Mouse (Mus musculus) hindbrain, embryonic 14.5 days (tissue): ENCODE measurements at regions not wholly inside any gene's neighbourhood (a gene's known extent, or its start where the extent isn't known, plus 50 kb on each side); places are given as distances from the start of the nearest gene placed in this dataset.
A peak's percentile ranks its signal among the peaks of the same experiment; 100 is the strongest.
"Not testable (repeated sequence)": the region's sequence is repeated elsewhere in the genome, so short reads cannot be mapped to it uniquely, and the experiment has no call there.

Experiments used
- ATAC-seq: fragments of 200-750 bp; cut with Nextera tagmentation; 2 replicates; pipeline ENCODE4 v1.8.0; 2017; ENCODE audit warnings: moderate number of reproducible peaks, mild to moderate bottlenecking, moderate TSS enrichment, moderate library complexity; ENCODE audit not compliant: low FRiP score
- DNase-seq: peaks from one replicate; pipeline ENCODE4 v3.0.0-alpha.2; 2015; ENCODE audit warnings: low spot score
- H3K27ac ChIP-seq: fragments of 300-500 bp; sonication (generic); 2 replicates; pipeline ENCODE4 v1.5.1; 2014; ENCODE audit warnings: mild to moderate bottlenecking, moderate library complexity
- H3K27me3 ChIP-seq: fragments of 300-500 bp; sonication (generic); 2 replicates; pipeline ENCODE4 v1.6.1; 2014; ENCODE audit warnings: mild to moderate bottlenecking, low read length, mixed read lengths; ENCODE audit not compliant: control insufficient read depth, insufficient read depth
- H3K36me3 ChIP-seq: fragments of 300-500 bp; sonication (generic); replicated peaks from 2 replicates; pipeline ENCODE4 v1.6.1; 2014; ENCODE audit not compliant: control insufficient read depth, insufficient read depth
- H3K4me1 ChIP-seq: fragments of 300-500 bp; sonication (generic); replicated peaks from 2 replicates; pipeline ENCODE4 v1.6.1; 2014; ENCODE audit warnings: antibody characterized with exemption, low read length, mixed read lengths; ENCODE audit not compliant: control insufficient read depth, insufficient read depth
- H3K4me2 ChIP-seq: fragments of 300-500 bp; sonication (generic); replicated peaks from 2 replicates; pipeline ENCODE4 v1.6.1; 2014; ENCODE audit warnings: mild to moderate bottlenecking, moderate library complexity
- H3K4me3 ChIP-seq: fragments of 300-500 bp; sonication (generic); replicated peaks from 2 replicates; pipeline ENCODE4 v1.5.1; 2014; ENCODE audit warnings: mild to moderate bottlenecking, low read length
- H3K9ac ChIP-seq: fragments of 300-500 bp; sonication (generic); 2 replicates; pipeline ENCODE4 v1.6.1; 2014
- H3K9me3 ChIP-seq: fragments of 300-500 bp; sonication (generic); 2 replicates; pipeline ENCODE4 v1.6.1; 2016; ENCODE audit warnings: low read length; ENCODE audit not compliant: control insufficient read depth
- WGBS: fragments of 180-500 bp; shearing (Covaris S2); extraction: QIAGEN DNeasy Blood & Tissue Kit; methylation state at CpG from one replicate; pipeline ENCODE4 v1.1.7; 2014; 5-methylcytosine and 5-hydroxymethylcytosine counted together

GRCm38 (mm10) chr8:89962799-89963198 lies 385.3 kb downstream of the Tox3 start:
- H3K4me2 ChIP-seq = no peak overlapping the region
- no peaks in the 10 kb centered on the region for H3K4me1 ChIP-seq
- H3K9ac ChIP-seq = no peak overlapping the region
- H3K36me3 ChIP-seq = no peaks in the 10 kb centered on the region
- H3K4me3 ChIP-seq = no peak overlapping the region
- 100% methylated on average over 1 of the region's 1 CpGs for WGBS
- no peaks in the 10 kb centered on the region for H3K27me3 ChIP-seq
- H3K27ac ChIP-seq = no peak overlapping the region
- DNase-seq (no peak), ATAC-seq (no peak)
- H3K9me3 ChIP-seq = no peaks in the 10 kb centered on the region

GRCm38 (mm10) chr8:89957486-89957885 lies 390.7 kb downstream of the Tox3 start:
- Histone ChIP-seq H3K36me3 (no peaks in the 10 kb centered on the region), H3K4me3 (no peak overlapping the region), H3K9me3 (no peaks in the 10 kb centered on the region), H3K4me1 (peaks cover 6% of the 10 kb centered on the region), H3K27ac (no peak overlapping the region), H3K9ac (no peak overlapping the region), H3K4me2 (no peak overlapping the region), H3K27me3 (no peaks in the 10 kb centered on the region)
- no peak for ATAC-seq
- DNase-seq = no peak

GRCm38 (mm10) chr8:89956482-89957020 lies 391.6 kb downstream of the Tox3 start:
- Histone ChIP-seq H3K27me3 (no peaks in the 10 kb centered on the region), H3K36me3 (no peaks in the 10 kb centered on the region), H3K4me3 (no peak overlapping the region), H3K4me1 (peaks cover 6% of the 10 kb centered on the region), H3K9me3 (no peaks in the 10 kb centered on the region), H3K9ac (no peak overlapping the region), H3K4me2 (no peak overlapping the region), H3K27ac (no peak overlapping the region)
- 51% methylated on average over 11 of the region's 11 CpGs for WGBS
- DNase-seq = no peak
- ATAC-seq = no peak

GRCm38 (mm10) chr8:89938836-89939235 lies 409.3 kb downstream of the Tox3 start:
- DNase-seq (no peak), ATAC-seq (no peak)
- H3K9ac ChIP-seq = no peak overlapping the region
- no peaks in the 10 kb centered on the region; the same call in 1 of the 2 replicates for H3K4me1 ChIP-seq
- no peak overlapping the region for H3K4me2 ChIP-seq
- no peak overlapping the region for H3K4me3 ChIP-seq
- no peaks in the 10 kb centered on the region for H3K27me3 ChIP-seq
- H3K27ac ChIP-seq = no peak overlapping the region
- 79% methylated on average over 1 of the region's 1 CpGs for WGBS
- no peaks in the 10 kb centered on the region for H3K36me3 ChIP-seq
- H3K9me3 ChIP-seq = no peaks in the 10 kb centered on the region

- Histone ChIP-seq H3K36me3 (no peaks in the 10 kb centered on the region), H3K4me3 (no peak overlapping the region), H3K27ac (no peak overlapping the region), H3K27me3 (no peaks in the 10 kb centered on the region), H3K4me2 (no peak overlapping the region), H3K4me1 (no peaks in the 10 kb centered on the region; the same call in 1 of the 2 replicates), H3K9me3 (no peaks in the 10 kb centered on the region), H3K9ac (no peak overlapping the region)
- WGBS = 96% methylated on average over 2 of the region's 2 CpGs
- ATAC-seq (no peak), DNase-seq (no peak)
Measured at GRCm38 (mm10) chr8:89934521-89934920, 413.6 kb downstream of the Tox3 start.

- peak overlapping the region; percentile 36; the same call in 1 of the 2 replicates for H3K27ac ChIP-seq
- WGBS = 7% methylated on average over 3 of the region's 3 CpGs
Measured at GRCm38 (mm10) chr8:89926666-89927232, 421.4 kb downstream of the Tox3 start.

GRCm38 (mm10) chr8:89924697-89925096 lies 423.4 kb downstream of the Tox3 start:
- not testable (repeated sequence) for H3K9me3 ChIP-seq, H3K36me3 ChIP-seq, H3K27ac ChIP-seq, DNase-seq, H3K4me1 ChIP-seq, H3K4me3 ChIP-seq, H3K27me3 ChIP-seq, H3K4me2 ChIP-seq, ATAC-seq, H3K9ac ChIP-seq
- WGBS = 100% methylated on average over 8 of the region's 22 CpGs

More at GRCm38 (mm10) chr8:89926666-89927232, 421.4 kb downstream of the Tox3 start:
- H3K36me3 ChIP-seq = no peaks in the 10 kb centered on the region
- H3K9me3 ChIP-seq = no peaks in the 10 kb centered on the region
- no peaks in the 10 kb centered on the region for H3K27me3 ChIP-seq
- DNase-seq = no peak
- no peak overlapping the region for H3K4me2 ChIP-seq
- H3K4me3 ChIP-seq = no peak overlapping the region
- H3K9ac ChIP-seq = no peak overlapping the region
- H3K4me1 ChIP-seq = peaks cover 9% of the 10 kb centered on the region; the same call in 1 of the 2 replicates
- no peak; the same call in 1 of the 2 replicates for ATAC-seq

- Histone ChIP-seq H3K9me3 (no peaks in the 10 kb centered on the region), H3K27me3 (no peaks in the 10 kb centered on the region), H3K9ac (no peak overlapping the region), H3K4me2 (no peak overlapping the region), H3K4me1 (no peaks in the 10 kb centered on the region), H3K36me3 (no peaks in the 10 kb centered on the region), H3K27ac (no peak overlapping the region), H3K4me3 (no peak overlapping the region)
- DNase-seq = no peak
- no peak for ATAC-seq
- WGBS = 85% methylated on average over 6 of the region's 6 CpGs
Measured at GRCm38 (mm10) chr8:89914076-89914475, 434.1 kb downstream of the Tox3 start.

GRCm38 (mm10) chr8:89906200-89906599 lies 441.9 kb downstream of the Tox3 start:
- DNase-seq (no peak), ATAC-seq (no peak)
- no peak overlapping the region for H3K4me2 ChIP-seq
- H3K9ac ChIP-seq = no peak overlapping the region
- H3K27me3 ChIP-seq = no peaks in the 10 kb centered on the region
- no peaks in the 10 kb centered on the region; the same call in 1 of the 2 replicates for H3K4me1 ChIP-seq
- no peaks in the 10 kb centered on the region for H3K36me3 ChIP-seq
- peak overlapping the region; percentile 59; the same call in 1 of the 2 replicates for H3K27ac ChIP-seq
- 68% methylated on average over 6 of the region's 6 CpGs for WGBS
- peaks cover 5% of the 10 kb centered on the region for H3K9me3 ChIP-seq
- H3K4me3 ChIP-seq = no peak overlapping the region
